Mouse (Mus musculus) lung, postnatal 0 days (tissue): ENCODE measurements around the gene BC034090.

Source experiments
- CTCF ChIP-seq: IDR thresholded peaks from 2 replicates; pipeline ENCODE4 v1.5.1; 2016; ENCODE audit warnings: antibody characterized with exemption, mild to moderate bottlenecking
- EP300 ChIP-seq: IDR thresholded peaks from 2 replicates; pipeline ENCODE4 v1.6.1; 2016; ENCODE audit warnings: antibody characterized with exemption, mild to moderate bottlenecking, control low read depth

GRCm38 (mm10) chr1:155192805-155193368, 51.4 kb downstream of the BC034090 start:
- no peak for TF ChIP-seq EP300
- no peak for TF ChIP-seq CTCF
